Mouse (Mus musculus): Measurements from ENCODE around the gene Eef1a1. TPM values are rescaled to one million over a fixed set of nuclear protein-coding genes. Genes with fewer than 3 reads are reported as not detected.

The Eef1a1 gene
- polyA plus RNA-seq, 1 experiment from 2014 or later = 4,191 TPM

- Histone ChIP-seq H3K4me3 (no peak overlapping the region), H3K27ac (no peak overlapping the region), H3K27me3 (no peaks in the 10 kb centered on the region), H3K4me1 (peaks cover 6% of the 10 kb centered on the region; the same call in 1 of the 2 replicates), H3K9ac (no peak overlapping the region), H3K4me2 (replicated peaks) (no peak overlapping the region), H3K9me3 (no peaks in the 10 kb centered on the region), H3K36me3 (peaks cover 55% of the 10 kb centered on the region)
- WGBS = 83% methylated on average over 2 of the region's 2 CpGs
- no peak for ATAC-seq (ENCODE audit: insufficient number of reproducible peaks, insufficient read depth, low FRiP score, low TSS enrichment)
Measured at GRCm38 (mm10) chr9:78474270-78474669, 14.7 kb downstream of the Eef1a1 start.

DNA sequence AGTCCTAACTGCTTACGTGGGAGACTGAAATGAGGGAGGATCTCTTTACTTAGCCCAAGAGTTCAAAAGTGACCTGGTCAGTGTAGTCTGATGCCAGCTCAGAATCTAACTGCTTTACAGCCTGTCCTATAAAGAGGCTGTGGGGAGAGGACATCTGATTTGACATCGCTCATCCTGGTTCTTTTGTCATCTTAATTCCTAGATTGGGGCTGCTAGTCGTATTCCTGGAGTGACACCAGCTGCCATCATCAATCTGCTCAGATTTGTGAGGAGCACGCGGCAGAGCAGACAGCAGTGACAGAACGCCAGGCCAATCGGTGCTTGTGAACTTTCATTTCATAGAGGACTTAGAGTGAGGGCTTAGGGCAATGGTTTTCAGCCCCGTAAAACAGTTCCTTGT lies 15.4 kb downstream of the Eef1a1 start:
- H3K4me1 ChIP-seq = no peaks in the 10 kb centered on the region
- no peak overlapping the region for H3K27ac ChIP-seq
- H3K9me3 ChIP-seq = no peaks in the 10 kb centered on the region
- no peak overlapping the region for H3K4me2 ChIP-seq (replicated peaks)
- ATAC-seq (ENCODE audit: insufficient number of reproducible peaks, insufficient read depth, low FRiP score, low TSS enrichment) = no peak
- peaks cover 48% of the 10 kb centered on the region for H3K36me3 ChIP-seq
- no peak overlapping the region for H3K4me3 ChIP-seq
- H3K27me3 ChIP-seq = no peaks in the 10 kb centered on the region
- no peak overlapping the region for H3K9ac ChIP-seq
- 84% methylated on average over 8 of the region's 8 CpGs for WGBS

DNA sequence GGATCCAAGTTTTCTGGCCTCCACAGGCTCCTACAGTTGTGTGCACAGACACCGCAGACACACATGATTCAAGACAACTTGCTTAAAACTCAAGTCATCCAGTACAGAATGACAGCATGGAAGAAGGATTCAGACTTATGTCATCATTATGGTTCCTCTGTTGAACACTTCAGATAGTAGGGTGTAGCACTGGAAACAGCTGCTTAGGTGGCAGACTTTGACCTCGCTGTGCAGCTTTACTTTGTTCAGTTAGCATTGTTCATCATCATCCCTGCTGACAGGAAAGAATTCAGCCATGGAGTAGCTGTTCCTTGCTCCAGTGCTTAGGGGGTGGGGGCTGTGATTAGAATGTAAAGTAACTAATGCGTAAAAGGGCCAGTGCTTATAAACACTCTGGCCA lies 23.2 kb downstream of the Eef1a1 start:
- no peaks in the 10 kb centered on the region for H3K27me3 ChIP-seq
- WGBS = 91% methylated on average over 3 of the region's 3 CpGs
- no peaks in the 10 kb centered on the region for H3K4me1 ChIP-seq
- no peak overlapping the region for H3K9ac ChIP-seq
- H3K27ac ChIP-seq = no peak overlapping the region
- ATAC-seq (ENCODE audit: insufficient number of reproducible peaks, insufficient read depth, low FRiP score, low TSS enrichment) = no peak
- peaks cover 50% of the 10 kb centered on the region for H3K36me3 ChIP-seq
- no peak overlapping the region for H3K4me3 ChIP-seq
- H3K4me2 ChIP-seq (replicated peaks) = no peak overlapping the region
- H3K9me3 ChIP-seq = no peaks in the 10 kb centered on the region

DNA sequence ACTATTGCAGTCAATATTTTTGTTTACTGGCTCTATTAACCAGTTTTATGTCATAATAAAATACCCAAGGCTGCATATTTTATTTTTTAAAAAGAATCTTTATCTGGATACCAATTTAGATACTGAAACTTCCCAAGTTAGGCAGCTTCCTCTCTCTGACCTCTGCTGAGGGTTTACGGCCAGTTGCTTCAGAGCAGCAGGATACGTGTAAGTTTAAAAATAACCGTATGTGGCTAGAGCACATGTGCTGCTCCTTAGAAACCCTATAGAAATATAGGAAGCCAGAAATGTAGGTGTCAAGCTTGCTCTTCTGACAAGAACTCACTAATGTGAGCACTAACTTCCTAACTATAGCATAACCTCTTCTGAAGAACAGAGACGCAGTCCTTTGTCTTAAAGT lies 25.6 kb downstream of the Eef1a1 start:
- no peak for ATAC-seq (ENCODE audit: insufficient number of reproducible peaks, insufficient read depth, low FRiP score, low TSS enrichment)
- Histone ChIP-seq H3K9me3 (no peaks in the 10 kb centered on the region), H3K4me3 (no peak overlapping the region), H3K36me3 (peaks cover 59% of the 10 kb centered on the region), H3K9ac (no peak overlapping the region), H3K27ac (no peak overlapping the region), H3K4me1 (no peaks in the 10 kb centered on the region), H3K4me2 (replicated peaks) (no peak overlapping the region), H3K27me3 (no peaks in the 10 kb centered on the region)
- 90% methylated on average over 4 of the region's 4 CpGs for WGBS

DNA sequence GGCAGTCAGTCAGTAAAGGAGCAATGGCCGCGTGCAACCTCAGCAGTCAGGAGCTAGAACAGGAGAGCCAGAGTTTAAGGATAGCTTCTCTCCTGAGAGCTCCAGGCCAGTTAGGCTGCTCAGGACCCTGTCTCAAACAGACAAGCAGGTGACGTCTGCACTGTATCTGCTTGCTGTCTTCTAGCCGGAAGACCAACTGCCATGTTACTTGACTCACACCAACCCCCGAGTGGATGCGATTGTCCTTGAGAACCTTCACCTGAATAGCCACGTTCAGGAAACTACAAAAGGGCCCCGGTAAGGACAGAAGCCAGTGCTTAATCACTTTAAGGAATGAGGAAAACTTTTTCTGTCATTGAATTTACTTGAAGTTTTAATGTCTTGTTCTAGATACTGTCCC lies 31.9 kb downstream of the Eef1a1 start:
- Histone ChIP-seq H3K4me3 (no peak overlapping the region), H3K36me3 (peaks cover 62% of the 10 kb centered on the region), H3K9ac (no peak overlapping the region), H3K4me2 (replicated peaks) (no peak overlapping the region), H3K9me3 (no peaks in the 10 kb centered on the region), H3K27ac (no peak overlapping the region), H3K4me1 (no peaks in the 10 kb centered on the region), H3K27me3 (no peaks in the 10 kb centered on the region)
- 89% methylated on average over 8 of the region's 8 CpGs for WGBS
- no peak for ATAC-seq (ENCODE audit: insufficient number of reproducible peaks, insufficient read depth, low FRiP score, low TSS enrichment)

DNA sequence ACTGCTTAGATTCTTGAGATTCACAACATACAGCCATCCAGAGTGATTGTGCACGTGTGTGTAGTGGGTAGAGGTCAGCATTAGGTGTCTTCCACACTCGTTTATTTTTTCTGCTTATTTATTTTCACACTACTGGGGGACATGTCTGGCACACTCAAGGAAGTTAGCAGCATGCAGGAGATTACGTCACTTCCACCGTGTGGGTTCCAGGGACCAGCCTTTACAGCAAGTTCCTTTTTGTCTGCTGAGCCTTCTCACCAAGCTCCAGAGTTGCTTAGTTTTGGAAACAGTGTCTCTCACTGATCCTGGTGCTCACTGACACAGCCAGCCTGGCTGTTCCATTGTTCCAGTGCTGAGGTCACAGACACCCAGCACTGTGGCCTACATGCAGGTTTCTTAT lies 37.6 kb downstream of the Eef1a1 start:
- no peak overlapping the region for H3K9ac ChIP-seq

DNA sequence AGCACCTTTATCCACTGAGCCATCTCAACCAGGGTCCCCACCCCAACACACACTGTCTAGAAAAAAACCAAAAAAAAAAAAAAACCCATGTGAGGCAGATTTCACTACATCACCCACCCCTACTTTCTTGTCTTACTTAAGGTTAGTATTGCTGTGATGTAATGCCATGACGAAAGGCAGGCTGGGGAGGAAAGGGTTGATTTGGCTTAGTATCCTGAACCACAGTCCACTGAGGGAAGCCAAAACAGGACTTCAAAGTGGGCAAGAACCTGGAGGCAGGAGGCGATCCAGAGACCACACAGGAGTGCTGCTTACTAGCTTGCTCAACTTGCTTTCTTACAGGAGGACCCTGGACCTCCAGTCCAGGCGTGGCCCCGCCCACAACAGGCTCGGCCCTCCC lies 38.5 kb downstream of the Eef1a1 start:
- WGBS = 72% methylated on average over 5 of the region's 5 CpGs
- no peak for ATAC-seq (ENCODE audit: insufficient number of reproducible peaks, insufficient read depth, low FRiP score, low TSS enrichment)
- Histone ChIP-seq H3K4me3 (no peak overlapping the region), H3K27me3 (peaks cover 7% of the 10 kb centered on the region), H3K9ac (no peak overlapping the region), H3K36me3 (peaks cover 30% of the 10 kb centered on the region), H3K4me1 (0 out of 2 replicates have a peak, but pooled peaks cover 6% of the 10 kb centered on the region), H3K4me2 (replicated peaks) (no peak overlapping the region), H3K9me3 (no peaks in the 10 kb centered on the region), H3K27ac (no peak overlapping the region)

More for the DNA sequence above, 37.6 kb downstream of the Eef1a1 start:
- Histone ChIP-seq H3K27ac (no peak overlapping the region), H3K9me3 (no peaks in the 10 kb centered on the region), H3K4me2 (replicated peaks) (no peak overlapping the region), H3K27me3 (peaks cover 2% of the 10 kb centered on the region; the same call in 1 of the 2 replicates), H3K36me3 (peaks cover 30% of the 10 kb centered on the region), H3K4me1 (0 out of 2 replicates have a peak, but pooled peaks cover 6% of the 10 kb centered on the region), H3K4me3 (no peak overlapping the region)
- ATAC-seq (ENCODE audit: insufficient number of reproducible peaks, insufficient read depth, low FRiP score, low TSS enrichment) = no peak
- 81% methylated on average over 4 of the region's 4 CpGs for WGBS

- Histone ChIP-seq H3K4me3 (peak within 1 kb of the TSS; percentile 99), H3K27ac (peak within 1 kb of the TSS; percentile 87), H3K4me2 (replicated peaks) (peak within 1 kb of the TSS; percentile 64), H3K36me3 (peaks cover 15% of the 10 kb centered on the region), H3K27me3 (peaks cover 25% of the 10 kb centered on the region), H3K4me1 (0 out of 2 replicates have a peak, but pooled peaks cover 6% of the 10 kb centered on the region), H3K9me3 (no peaks in the 10 kb centered on the region), H3K9ac (peak within 1 kb of the TSS; percentile 92)
- whole genome bisulfite sequencing = under 1% methylated on average over 96 of the region's 96 CpGs
- peak; percentile 79 for ATAC-seq (ENCODE audit: insufficient number of reproducible peaks, insufficient read depth, low FRiP score, low TSS enrichment)
Measured at GRCm38 (mm10) chr9:78447973-78448873, 40.7 kb downstream of the Eef1a1 start, which contains the start of the genes Mto1 and Gm17324. Mto1 (plus strand) TSS chr9:78448208. Gm17324 (minus strand) TSS chr9:78448786.

GRCm38 (mm10) chr9:78447606-78447972 lies 41.4 kb downstream of the Eef1a1 start:
- peak overlapping the region; percentile 99 for H3K4me3 ChIP-seq
- peak overlapping the region; percentile 64 for H3K4me2 ChIP-seq (replicated peaks)
- H3K27ac ChIP-seq = no peak overlapping the region
- H3K9ac ChIP-seq = peak overlapping the region; percentile 92; the same call in 1 of the 2 replicates
- peaks cover 9% of the 10 kb centered on the region for H3K36me3 ChIP-seq
- no peaks in the 10 kb centered on the region for H3K9me3 ChIP-seq
- 31% methylated on average over 9 of the region's 9 CpGs for WGBS
- 0 out of 2 replicates have a peak, but pooled peaks have one; percentile 42 for ATAC-seq (ENCODE audit: insufficient number of reproducible peaks, insufficient read depth, low FRiP score, low TSS enrichment)
- H3K4me1 ChIP-seq = peaks cover 6% of the 10 kb centered on the region; the same call in 1 of the 2 replicates
- H3K27me3 ChIP-seq = peaks cover 32% of the 10 kb centered on the region

DNA sequence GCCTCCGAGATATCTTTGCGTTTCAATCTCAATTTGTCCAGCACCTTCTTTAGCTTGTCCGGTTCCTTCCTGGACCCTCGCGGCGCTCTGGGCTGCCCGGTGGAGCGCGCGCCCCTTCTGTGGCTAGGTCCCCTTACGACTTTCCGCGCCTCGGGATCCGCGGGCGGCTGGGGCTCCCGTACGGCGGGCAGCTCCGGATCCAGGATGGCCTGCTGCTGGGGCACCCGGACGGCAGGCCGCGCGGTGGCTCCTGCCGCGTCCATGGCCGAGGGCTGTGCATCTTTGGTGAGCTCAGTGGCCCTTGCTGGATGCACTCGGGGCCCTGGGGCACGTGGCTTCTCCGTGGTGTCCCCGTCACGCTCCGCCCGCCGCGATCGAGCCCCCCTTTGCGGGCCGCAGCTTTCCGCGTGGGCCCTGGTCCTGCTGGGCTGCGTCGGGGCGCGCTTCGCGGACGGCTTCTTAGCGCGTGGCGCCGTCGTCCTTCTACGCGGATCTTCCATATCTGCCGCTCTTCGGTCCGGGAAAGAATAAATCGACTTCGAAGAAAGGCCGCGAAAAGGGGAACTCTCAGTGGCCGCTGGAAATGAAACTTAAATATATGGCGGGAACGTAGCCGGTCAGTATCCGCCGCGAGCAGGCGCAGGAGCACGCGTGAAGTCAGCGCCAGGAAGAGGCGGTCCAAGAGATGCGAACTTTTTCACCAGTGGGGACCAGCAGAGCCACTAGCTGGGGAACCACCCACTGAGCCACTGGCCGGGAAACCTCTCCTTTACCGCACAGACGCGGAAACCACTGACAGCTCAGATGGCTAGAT lies 46.2 kb downstream of the Eef1a1 start, which contains the start of gene Cgas:
Gene Cgas (minus strand): TSS at position 659 of the 814 bp plus-strand sequence.
- Histone ChIP-seq H3K4me1 (no peaks in the 10 kb centered on the region; the same call in 1 of the 2 replicates), H3K4me2 (replicated peaks) (peak within 1 kb of the TSS; percentile 70), H3K9me3 (no peaks in the 10 kb centered on the region), H3K27me3 (peaks cover 68% of the 10 kb centered on the region), H3K27ac (no peak within 1 kb of the TSS), H3K4me3 (peak within 1 kb of the TSS; percentile 38), H3K36me3 (no peaks in the 10 kb centered on the region), H3K9ac (peak within 1 kb of the TSS; percentile 49)
- under 1% methylated on average over 80 of the region's 81 CpGs for WGBS
- no peak for ATAC-seq (ENCODE audit: insufficient number of reproducible peaks, insufficient read depth, low FRiP score, low TSS enrichment)

- 2% methylated on average over 9 of the region's 9 CpGs for WGBS
- Histone ChIP-seq H3K9ac (peak overlapping the region; percentile 49), H3K4me1 (no peaks in the 10 kb centered on the region; the same call in 1 of the 2 replicates), H3K9me3 (no peaks in the 10 kb centered on the region), H3K36me3 (no peaks in the 10 kb centered on the region), H3K4me3 (peak overlapping the region; percentile 38), H3K4me2 (replicated peaks) (peak overlapping the region; percentile 70), H3K27ac (no peak overlapping the region), H3K27me3 (peaks cover 68% of the 10 kb centered on the region)
- ATAC-seq (ENCODE audit: insufficient number of reproducible peaks, insufficient read depth, low FRiP score, low TSS enrichment) = no peak
Measured at GRCm38 (mm10) chr9:78442237-78442578, 46.7 kb downstream of the Eef1a1 start.
